In the genomic region with DNA sequence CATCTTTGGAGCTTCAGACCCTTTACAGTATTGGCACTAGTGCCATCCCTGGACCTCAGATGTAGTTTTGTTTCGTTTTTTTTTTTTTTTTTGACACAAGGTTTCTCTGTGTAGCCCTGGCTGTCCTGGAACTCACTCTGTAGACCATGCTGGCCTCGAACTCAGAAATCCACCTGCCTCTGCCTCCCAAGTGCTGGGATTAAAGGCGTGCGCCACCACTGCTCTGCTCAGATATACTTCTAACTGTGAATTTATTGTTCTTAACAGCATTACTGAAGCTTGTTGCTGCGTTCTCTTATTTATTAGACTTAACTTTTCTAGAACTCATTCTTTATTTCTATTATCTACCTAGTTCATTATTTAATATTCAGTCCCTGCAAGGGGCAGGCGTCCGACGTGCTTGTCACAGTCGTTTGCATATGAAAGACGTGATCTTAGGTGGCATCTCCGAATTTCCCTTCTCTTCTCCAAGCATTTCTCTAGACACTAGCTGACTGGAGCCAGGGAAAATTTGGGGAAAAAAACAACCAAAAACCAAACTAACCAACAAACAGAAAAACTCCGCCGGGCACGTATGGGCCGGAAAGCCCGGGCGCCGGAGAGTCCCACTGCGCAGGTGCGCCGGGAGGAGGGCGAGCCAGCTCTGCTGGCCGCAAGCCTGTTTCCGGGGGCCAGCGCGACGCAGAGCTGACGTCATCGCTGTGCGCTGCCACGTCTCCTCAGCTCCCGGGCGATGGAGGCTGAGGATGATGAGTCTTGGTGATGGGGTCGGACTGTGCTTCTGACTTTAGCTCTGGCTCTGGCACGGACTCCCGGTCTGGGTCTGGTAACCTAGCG, we compare ENCODE assay signal across 8 mouse cellular contexts. TPM values are rescaled to one million over a fixed set of nuclear protein-coding genes. Genes with fewer than 3 reads are reported as not detected.
DNase-seq lines count a peak whose midpoint lies in the region; ATAC-seq and TF ChIP-seq lines count a peak whose summit lies in the region.

No protein-coding gene starts in this region.

- H3K27ac ChIP-seq in heart, embryonic 13.5 days (replicated peaks): peak overlapping the region; percentile 86
- peak overlapping the region; percentile 86 for H3K27ac ChIP-seq in liver, embryonic 12.5 days
- peak overlapping the region; percentile 80 for H3K27ac ChIP-seq in stomach, embryonic 15.5 days

- H3K4me3 ChIP-seq in C2C12 (ENCODE audit: insufficient read depth, poor library complexity, severe bottlenecking): peak overlapping the region; percentile 76
- peak overlapping the region; percentile 99 for H3K4me3 ChIP-seq in erythroblast, embryonic 14.5 days (replicated peaks)
- H3K4me3 ChIP-seq in heart, embryonic 13.5 days: peak overlapping the region; percentile 96
- peak overlapping the region; percentile 96 for H3K4me3 ChIP-seq in liver, embryonic 12.5 days
- peak overlapping the region; percentile 93 for H3K4me3 ChIP-seq in stomach, embryonic 15.5 days (replicated peaks)

- H3K79me3 ChIP-seq in C2C12 (ENCODE audit: low read depth): peaks cover 34% of the 10 kb centered on the region

- peak overlapping the region; percentile 96 for H3K9ac ChIP-seq in heart, embryonic 13.5 days
- H3K9ac ChIP-seq in liver, embryonic 12.5 days: peak overlapping the region; percentile 90
- peak overlapping the region; percentile 92 for H3K9ac ChIP-seq in stomach, embryonic 15.5 days

- peak overlapping the region; percentile 84 for H3ac ChIP-seq in C2C12 (ENCODE audit: control insufficient read depth, insufficient read length, low read depth)

- peak; percentile 97 for ATAC-seq in heart, embryonic 13.5 days (ENCODE audit: extremely low read depth, insufficient number of reproducible peaks, low FRiP score, low TSS enrichment)
- peak; percentile 95 for ATAC-seq in liver, embryonic 12.5 days
- ATAC-seq in stomach, embryonic 15.5 days (ENCODE audit: insufficient read depth, low FRiP score, low read depth): peak; percentile 96

- H3K4me2 ChIP-seq in heart, embryonic 13.5 days: peak overlapping the region; percentile 82
- peak overlapping the region; percentile 81 for H3K4me2 ChIP-seq in liver, embryonic 12.5 days
- H3K4me2 ChIP-seq in stomach, embryonic 15.5 days: peak overlapping the region; percentile 56

- WGBS in heart, embryonic 13.5 days: 7% methylated on average over 37 of the region's 37 CpGs
- WGBS in liver, embryonic 12.5 days (ENCODE audit: insufficient replicate concordance): 6% methylated on average over 37 of the region's 37 CpGs
- 6% methylated on average over 37 of the region's 37 CpGs for WGBS in stomach, embryonic 15.5 days

- peaks cover 49% of the 10 kb centered on the region for H3K79me2 ChIP-seq in C2C12 (ENCODE audit: control insufficient read depth, insufficient read depth)

- no peaks in the 10 kb centered on the region for H3K9me3 ChIP-seq in erythroblast, embryonic 14.5 days (ENCODE audit: control insufficient read depth, low read length)
- H3K9me3 ChIP-seq in heart, embryonic 13.5 days: no peaks in the 10 kb centered on the region
- no peaks in the 10 kb centered on the region for H3K9me3 ChIP-seq in liver, embryonic 12.5 days (replicated peaks)
- no peaks in the 10 kb centered on the region for H3K9me3 ChIP-seq in stomach, embryonic 15.5 days

- TF ChIP-seq CTCF in C2C12 (IDR thresholded peaks at IDR 0.05; ENCODE audit: control insufficient read depth, insufficient read depth, insufficient read length): no peak
- no peak for TF ChIP-seq CTCF in brain, embryonic 14.5 days (IDR thresholded peaks at IDR 0.05; ENCODE audit: borderline replicate concordance, extremely low read depth, insufficient read depth, insufficient read length)

- peaks cover 3% of the 10 kb centered on the region for H3K27me3 ChIP-seq in C2C12 (ENCODE audit: control insufficient read depth, insufficient read depth, insufficient read length)
- peaks cover 20% of the 10 kb centered on the region for H3K27me3 ChIP-seq in erythroblast, embryonic 14.5 days (ENCODE audit: control insufficient read depth)
- peaks cover 26% of the 10 kb centered on the region for H3K27me3 ChIP-seq in heart, embryonic 13.5 days (replicated peaks)
- peaks cover 26% of the 10 kb centered on the region for H3K27me3 ChIP-seq in liver, embryonic 12.5 days (replicated peaks)
- H3K27me3 ChIP-seq in stomach, embryonic 15.5 days (replicated peaks): peaks cover 5% of the 10 kb centered on the region; the same call in 1 of the 2 replicates

- DNase-seq in brain, embryonic 14.5 days (ENCODE audit: low read depth): peak; percentile 98
- DNase-seq in kidney, postnatal 10 days: peak; percentile 98
- peak; percentile 90 to 93 for DNase-seq in natural killer cell, adult 2 months (ENCODE audit: low spot score in 2 of 2)

- peaks cover 31% of the 10 kb centered on the region for H3K4me1 ChIP-seq in erythroblast, embryonic 14.5 days (ENCODE audit: control insufficient read depth)
- peaks cover 23% of the 10 kb centered on the region for H3K4me1 ChIP-seq in heart, embryonic 13.5 days
- peaks cover 20% of the 10 kb centered on the region for H3K4me1 ChIP-seq in liver, embryonic 12.5 days
- no peaks in the 10 kb centered on the region for H3K4me1 ChIP-seq in stomach, embryonic 15.5 days

- TF ChIP-seq POLR2A in brain, embryonic 14.5 days (IDR thresholded peaks at IDR 0.05; ENCODE audit: borderline replicate concordance, extremely low read depth, insufficient read depth, insufficient read length, poor library complexity, severe bottlenecking): peak; percentile 86

- peaks cover 13% of the 10 kb centered on the region for H3K36me3 ChIP-seq in C2C12 (ENCODE audit: control insufficient read depth, insufficient read depth)
- H3K36me3 ChIP-seq in erythroblast, embryonic 14.5 days (ENCODE audit: control insufficient read depth): peaks cover 17% of the 10 kb centered on the region
- H3K36me3 ChIP-seq in heart, embryonic 13.5 days: peaks cover 31% of the 10 kb centered on the region
- H3K36me3 ChIP-seq in liver, embryonic 12.5 days: peaks cover 27% of the 10 kb centered on the region
- peaks cover 16% of the 10 kb centered on the region; the same call in 1 of the 2 replicates for H3K36me3 ChIP-seq in stomach, embryonic 15.5 days

TF ChIP-seq in C2C12, 6 proteins besides CTCF, POLR2A, EP300 and RAD21:
- TF ChIP-seq MYOD1 (IDR thresholded peaks at IDR 0.05; ENCODE audit: control insufficient read depth, insufficient read length, low read depth) (no peak), MYOG (IDR thresholded peaks at IDR 0.05; ENCODE audit: control insufficient read depth, extremely low read depth, insufficient read length) (no peak), MAX (IDR thresholded peaks at IDR 0.05) (no peak)

RNA-seq across cellular contexts. Expression of a gene that starts 3.9 kb away (rescaled TPM):
- polyA plus RNA-seq in C2C12 (2012; fragmentation: generic; extraction: Trizol): 56.9 TPM
- polyA plus RNA-seq in brain, embryonic 14.5 days (2012; rRNA removed): 86.0 and 112 TPM in 2 replicates
- polyA plus RNA-seq in erythroblast, embryonic 14.5 days (2012): 0.34 TPM in 2 replicates
- 62.0 and 62.8 TPM in 2 replicates for polyA plus RNA-seq in heart, embryonic 13.5 days (2015; fragmentation: Nextera tagmentation; extraction: Ambion mirVana)
- polyA plus RNA-seq in liver, embryonic 12.5 days (2016; fragmentation: Nextera tagmentation; extraction: Ambion mirVana): 41.3 and 48.6 TPM in 2 replicates
- polyA plus RNA-seq in stomach, embryonic 15.5 days (2015; fragmentation: Nextera tagmentation; extraction: Ambion mirVana): 90.8 and 103 TPM in 2 replicates

RNA-seq across cellular contexts. Expression of a gene that starts 12.3 kb away (rescaled TPM):
- 25.8 TPM for polyA plus RNA-seq in C2C12 (2012; fragmentation: generic; extraction: Trizol)
- polyA plus RNA-seq in brain, embryonic 14.5 days (2012; rRNA removed): 60.4 and 66.6 TPM in 2 replicates
- 0.06 and 0.08 TPM in 2 replicates for polyA plus RNA-seq in erythroblast, embryonic 14.5 days (2012)
- 33.5 and 34.7 TPM in 2 replicates for polyA plus RNA-seq in heart, embryonic 13.5 days (2015; fragmentation: Nextera tagmentation; extraction: Ambion mirVana)
- polyA plus RNA-seq in liver, embryonic 12.5 days (2016; fragmentation: Nextera tagmentation; extraction: Ambion mirVana): 17.7 and 18.3 TPM in 2 replicates
- 41.8 and 44.7 TPM in 2 replicates for polyA plus RNA-seq in stomach, embryonic 15.5 days (2015; fragmentation: Nextera tagmentation; extraction: Ambion mirVana)

RNA-seq across cellular contexts. Expression of a gene that starts 39.9 kb away (rescaled TPM):
- polyA plus RNA-seq in C2C12 (2012; fragmentation: generic; extraction: Trizol): 29.5 TPM
- polyA plus RNA-seq in brain, embryonic 14.5 days (2012; rRNA removed): 18.5 and 19.1 TPM in 2 replicates
- polyA plus RNA-seq in erythroblast, embryonic 14.5 days (2012): 2.8 and 3.2 TPM in 2 replicates
- 29.7 and 35.3 TPM in 2 replicates for polyA plus RNA-seq in heart, embryonic 13.5 days (2015; fragmentation: Nextera tagmentation; extraction: Ambion mirVana)
- 19.7 and 19.9 TPM in 2 replicates for polyA plus RNA-seq in liver, embryonic 12.5 days (2016; fragmentation: Nextera tagmentation; extraction: Ambion mirVana)
- 25.3 and 27.3 TPM in 2 replicates for polyA plus RNA-seq in stomach, embryonic 15.5 days (2015; fragmentation: Nextera tagmentation; extraction: Ambion mirVana)

Comparison
In these comparisons a context has a peak if more than half of its experiments do, and no peak if none do; other contexts are left out.
1. Peak in every context shown above with its lines: DNase-seq, ATAC-seq, H3K4me3 ChIP-seq and H3K27ac ChIP-seq.
2. RNA of a gene that starts 3.9 kb away (polyA plus RNA-seq): 90.8 to 103 TPM in stomach, embryonic 15.5 days, 86.0 to 112 TPM in brain, embryonic 14.5 days, 62.0 to 62.8 TPM in heart, embryonic 13.5 days, 56.9 TPM in C2C12 (single experiment) and 41.3 to 48.6 TPM in liver, embryonic 12.5 days; 0.34 TPM in erythroblast, embryonic 14.5 days; every median in the first group is over 10 times any median in the second.
3. RNA of a gene that starts 12.3 kb away (polyA plus RNA-seq): 60.4 to 66.6 TPM in brain, embryonic 14.5 days, 41.8 to 44.7 TPM in stomach, embryonic 15.5 days, 33.5 to 34.7 TPM in heart, embryonic 13.5 days, 25.8 TPM in C2C12 (single experiment) and 17.7 to 18.3 TPM in liver, embryonic 12.5 days; 0.06 to 0.08 TPM in erythroblast, embryonic 14.5 days; every median in the first group is over 10 times any median in the second.